ENCODE assay signal across 11 mouse cellular contexts in genomic region chr6:143559316-143559715, GRCm38 (mm10).
"Had no signal": no experiment of that assay in that cellular context is flagged by ENCODE, and none has a peak within 500 bp of the region (broad histone marks: within the 10 kb centered on the region; RNA-seq: fewer than 3 reads in every experiment).

No protein-coding gene starts in this region.

- H3K27ac ChIP-seq: kidney, embryonic 15.5 days; liver, embryonic 14.5 days; midbrain, embryonic 13.5 days; neural tube, embryonic 15.5 days had no signal

- H3K9me3 ChIP-seq: kidney, embryonic 15.5 days; midbrain, embryonic 13.5 days; neural tube, embryonic 15.5 days had no signal

- H3K4me2 ChIP-seq: kidney, embryonic 15.5 days; midbrain, embryonic 13.5 days; neural tube, embryonic 15.5 days had no signal

- H3K4me3 ChIP-seq: kidney, embryonic 15.5 days; midbrain, embryonic 13.5 days; neural tube, embryonic 15.5 days had no signal

- H3K27me3 ChIP-seq: kidney, embryonic 15.5 days; midbrain, embryonic 13.5 days; neural tube, embryonic 15.5 days had no signal

- ATAC-seq: midbrain, embryonic 13.5 days had no signal

- DNase-seq: kidney, adult 2 months; kidney, postnatal 14 days; lung, adult 18-20 months; lung, postnatal 36 days; right cerebral cortex, adult 18-20 months; right cerebral cortex, postnatal 25 days; thymus, postnatal 36 days had no signal

- H3K4me1 ChIP-seq: midbrain, embryonic 13.5 days; neural tube, embryonic 15.5 days had no signal

- H3K36me3 ChIP-seq: kidney, embryonic 15.5 days; midbrain, embryonic 13.5 days; neural tube, embryonic 15.5 days had no signal

- H3K9ac ChIP-seq: kidney, embryonic 15.5 days; liver, embryonic 14.5 days; midbrain, embryonic 13.5 days; neural tube, embryonic 15.5 days had no signal
